Mouse (Mus musculus) megakaryocyte, embryonic 14.5 days (primary cell): ENCODE measurements around the gene Ovgp1.

Experiments
- FLI1 ChIP-seq: IDR thresholded peaks from 2 replicates; pipeline ENCODE4 v1.6.1; 2012; ENCODE audit warnings: low read length, inconsistent platforms, mixed read lengths
- GATA1 ChIP-seq: IDR thresholded peaks from 3 replicates; pipeline ENCODE4 v1.6.1; 2012; ENCODE audit warnings: mixed read lengths, low read length, inconsistent platforms, borderline replicate concordance

GRCm38 (mm10) chr3:105924616-105925015, 48.9 kb upstream of the Ovgp1 start:
- TF ChIP-seq GATA1 (no peak), FLI1 (no peak)
